Mouse (Mus musculus) kidney, postnatal 25 days (tissue): ENCODE measurements at regions not wholly inside any gene's neighbourhood (a gene's known extent, or its start where the extent isn't known, plus 50 kb on each side); places are given as distances from the start of the nearest gene placed in this dataset.

Experiments
- DNase-seq, 2 experiments: peaks; one replicate each; pipeline ENCODE4 v3.0.0; 2021; ENCODE audit warnings: mixed read lengths in 2 of 2

DNA sequence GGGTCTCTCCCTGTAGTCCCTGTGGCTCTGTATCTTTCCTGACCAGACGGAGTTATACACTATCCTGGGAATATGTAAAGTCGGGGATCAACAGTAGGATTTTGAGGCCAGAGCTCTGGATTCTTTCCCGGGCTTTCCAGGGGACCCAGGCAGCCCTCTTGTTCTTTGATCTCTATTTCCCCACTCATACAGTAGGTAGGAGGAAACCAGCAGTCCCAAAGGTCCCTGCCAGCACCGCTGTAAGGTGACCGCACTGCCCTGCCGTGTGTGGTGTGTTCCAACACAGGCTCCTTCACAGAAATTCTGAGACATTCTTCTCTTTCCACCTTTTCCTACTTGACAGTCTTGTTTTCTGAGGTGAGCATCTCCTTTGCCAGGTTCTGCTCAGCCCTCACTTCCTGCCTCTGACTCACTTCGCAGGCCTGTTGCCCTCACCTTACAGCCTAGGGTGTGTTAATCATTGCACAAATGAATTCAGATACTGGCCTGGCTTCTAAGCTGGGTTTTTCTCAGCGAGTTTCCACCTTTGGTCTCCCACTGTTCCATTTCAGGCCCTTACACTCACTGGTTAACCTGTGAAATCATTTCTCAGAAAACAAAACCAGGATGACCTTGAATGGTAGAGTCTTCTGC is 53.0 kb upstream of the Shb start:
- peak; percentile 54 to 84 for DNase-seq

DNA sequence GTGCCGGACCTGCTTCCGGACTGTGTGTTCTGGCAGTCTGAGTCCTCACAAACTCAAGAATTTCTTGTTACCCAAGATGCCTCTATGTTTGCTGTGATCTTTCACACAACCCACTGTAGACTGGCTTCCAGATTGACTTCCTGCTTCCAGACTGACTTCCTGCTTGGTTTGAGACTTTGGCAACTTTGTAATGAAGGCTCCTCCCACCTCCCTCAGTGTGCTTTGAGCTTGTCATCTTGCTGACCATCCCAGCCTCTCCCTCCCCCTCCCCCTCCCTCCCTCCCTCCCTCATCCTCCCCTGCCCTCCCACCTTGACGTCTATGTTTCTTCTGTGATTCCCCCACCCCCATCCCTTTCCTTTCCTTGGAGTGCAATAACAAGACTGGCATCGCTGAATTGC is 51.7 kb upstream of the Shb start:
- no peak for DNase-seq

DNA sequence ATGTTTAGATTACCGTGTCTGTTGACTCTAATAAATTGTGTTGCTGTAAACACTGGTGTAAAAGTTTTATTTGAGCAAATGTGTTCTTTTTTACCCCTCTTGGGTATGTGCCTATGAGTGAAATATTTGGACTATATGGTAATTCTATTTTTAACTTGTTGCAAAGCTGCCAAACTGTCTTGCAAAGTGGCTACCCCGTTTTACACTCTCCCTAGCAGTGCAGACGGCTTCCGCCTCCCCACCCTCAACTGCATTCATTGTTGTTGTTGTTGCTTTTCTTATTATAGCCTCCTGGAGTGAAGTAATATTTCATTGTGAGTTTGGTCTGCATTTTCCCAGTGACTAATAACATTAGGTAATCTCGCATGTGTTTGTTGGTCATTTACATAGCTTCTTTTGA is 50.2 kb upstream of the Shb start:
- DNase-seq = no peak
